Mouse (Mus musculus) ES-E14 (cell line): Measurements from ENCODE around the gene Gtpbp2. TPM values are rescaled to one million over a fixed set of nuclear protein-coding genes. Genes with fewer than 3 reads are reported as not detected.

ENCODE experiments used
- DNase-seq: peaks from one replicate; pipeline ENCODE4 v3.0.0-alpha.2; 2013; ENCODE audit warnings: low read depth, low spot score
- H3K27ac ChIP-seq: 2 replicates; pipeline ENCODE4 v1.5.1; 2012; ENCODE audit warnings: low read depth, mild to moderate bottlenecking, low read length, moderate library complexity, mixed read lengths; ENCODE audit not compliant: poor library complexity, insufficient read depth, severe bottlenecking
- H3K36me3 ChIP-seq: 2 replicates; pipeline ENCODE4 v1.6.1; 2012; ENCODE audit warnings: mild to moderate bottlenecking, low read length, moderate library complexity, mixed read lengths; ENCODE audit not compliant: control insufficient read depth, poor library complexity, insufficient read depth, severe bottlenecking
- H3K4me1 ChIP-seq, 2 experiments: fragments of 150-350 bp in 1 of 2; sonication (generic) in 1 of 2; 2 replicates each; pipeline ENCODE4 v1.6.1; 2012; ENCODE audit warnings: low read length in 2 of 2, mild to moderate bottlenecking in 1 of 2, mixed read lengths in 1 of 2; ENCODE audit not compliant: control insufficient read depth in 2 of 2, insufficient read depth in 2 of 2, poor library complexity in 1 of 2
- H3K4me3 ChIP-seq, 2 experiments: fragments of 150-350 bp in 1 of 2; sonication (generic) in 1 of 2; 2 replicates each; pipeline ENCODE4 v1.5.1; 2012; ENCODE audit warnings: low read length in 2 of 2, low read depth in 1 of 2, mild to moderate bottlenecking in 1 of 2, mixed read lengths in 1 of 2; ENCODE audit not compliant: insufficient read depth in 1 of 2, poor library complexity in 1 of 2, severe bottlenecking in 1 of 2
- H3K9ac ChIP-seq: 2 replicates; pipeline ENCODE4 v1.6.1; 2012; ENCODE audit warnings: low read depth, mild to moderate bottlenecking, low read length, mixed read lengths; ENCODE audit not compliant: poor library complexity, insufficient read depth, severe bottlenecking
- H3K9me3 ChIP-seq: fragments of 150-350 bp; sonication (generic); 2 replicates; pipeline ENCODE4 v1.6.1; 2012; ENCODE audit warnings: low read depth, mild to moderate bottlenecking, low read length; ENCODE audit not compliant: control insufficient read depth, insufficient read depth
- CHD2 ChIP-seq: IDR thresholded peaks from 2 replicates; pipeline ENCODE4 v1.6.1; 2014; ENCODE audit warnings: mild to moderate bottlenecking, low read depth, low read length, inconsistent platforms
- HCFC1 ChIP-seq: IDR thresholded peaks from 2 replicates; pipeline ENCODE4 v1.6.1; 2012; ENCODE audit warnings: low read length, inconsistent platforms, borderline replicate concordance; ENCODE audit not compliant: insufficient read depth
- MAFK ChIP-seq: IDR thresholded peaks from 2 replicates; pipeline ENCODE4 v1.6.1; 2014; ENCODE audit warnings: mild to moderate bottlenecking, low read depth, low read length, inconsistent platforms; ENCODE audit not compliant: insufficient read depth
- ZC3H11A ChIP-seq: IDR thresholded peaks from 2 replicates; pipeline ENCODE4 v1.6.1; 2012; ENCODE audit warnings: low read depth, mild to moderate bottlenecking, inconsistent platforms, low read length, borderline replicate concordance
- ZNF384 ChIP-seq: IDR thresholded peaks from 2 replicates; pipeline ENCODE4 v1.6.1; 2012; ENCODE audit warnings: low read depth, low read length, inconsistent platforms
- in situ Hi-C, 2 experiments: fragments of 600-800 bp; cut with MboI; formaldehyde crosslinking; loops; one replicate each; pipeline ENCODE4 v1.15.1; 2025; ENCODE audit warnings: low sequenced_read_pairs in 2 of 2, inconsistent platforms in 1 of 2; ENCODE audit not compliant: unreplicated experiment in 2 of 2
- total RNA-seq: library from RNA; depleted of rRNA; stranded (reverse); fragments of 300-350 nt; gene quantifications from 2 replicates; pipeline ENCODE4 v1.2.3, GENCODE M21; 2012

Gene Gtpbp2
- total RNA-seq, 1 experiment: 33.4 TPM

DNA sequence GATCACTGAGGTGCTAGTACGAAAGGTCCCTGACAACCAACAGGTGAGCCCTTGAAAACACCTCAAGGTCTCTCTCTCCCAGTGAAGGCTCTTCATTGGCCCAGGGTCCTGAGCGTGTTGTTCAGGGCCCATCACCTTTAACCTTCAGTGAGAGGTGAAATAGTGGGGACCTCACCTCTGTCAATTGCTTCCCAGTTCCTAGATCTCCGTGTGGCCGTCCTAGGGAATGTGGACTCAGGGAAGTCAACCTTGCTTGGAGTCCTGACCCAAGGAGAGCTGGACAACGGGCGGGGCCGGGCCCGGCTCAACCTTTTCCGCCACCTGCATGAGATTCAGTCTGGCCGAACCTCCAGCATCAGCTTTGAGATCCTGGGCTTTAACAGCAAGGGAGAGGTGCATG is 4.0 kb downstream of the Gtpbp2 start:
- H3K4me3 ChIP-seq: no peak overlapping the region
- in situ Hi-C loops: no loop called here

DNA sequence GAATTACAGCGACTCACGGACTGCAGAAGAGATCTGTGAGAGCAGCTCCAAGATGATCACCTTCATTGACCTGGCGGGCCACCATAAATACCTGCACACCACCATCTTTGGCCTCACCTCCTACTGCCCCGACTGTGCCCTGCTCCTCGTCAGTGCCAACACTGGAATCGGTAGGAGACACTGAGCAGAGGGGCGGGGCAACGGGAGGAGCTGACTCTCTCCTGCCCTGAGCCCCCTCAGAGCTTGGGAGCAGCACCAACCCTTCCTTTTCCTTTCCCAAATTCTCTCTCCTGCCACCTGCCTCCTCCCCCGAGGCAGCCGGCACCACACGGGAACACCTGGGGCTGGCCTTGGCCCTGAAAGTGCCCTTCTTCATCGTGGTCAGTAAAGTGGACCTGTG is 4.6 kb downstream of the Gtpbp2 start:
- no peak overlapping the region for H3K9ac ChIP-seq
- no peak for DNase-seq
- H3K4me3 ChIP-seq: no peak overlapping the region
- no peak overlapping the region for H3K27ac ChIP-seq
- TF ChIP-seq ZC3H11A: no peak
- TF ChIP-seq ZNF384: no peak
- no peak for TF ChIP-seq MAFK
- TF ChIP-seq CHD2: no peak
- H3K4me1 ChIP-seq: 0 out of 4 replicates have a peak, but pooled peaks cover 0 to 1% of the 10 kb centered on the region in 2 experiments
- H3K36me3 ChIP-seq: peaks cover 23% of the 10 kb centered on the region; the same call in 1 of the 2 replicates
- no peaks in the 10 kb centered on the region for H3K9me3 ChIP-seq
- in situ Hi-C loops: no loop called here

More for the DNA sequence above, 4.0 kb downstream of the Gtpbp2 start:
- peaks cover 1 to 2% of the 10 kb centered on the region in 2 experiments; a peak in 1 of 4 replicates for H3K4me1 ChIP-seq
- no peak for DNase-seq
- H3K36me3 ChIP-seq: peaks cover 23% of the 10 kb centered on the region; the same call in 1 of the 2 replicates
- H3K27ac ChIP-seq: no peak overlapping the region
- TF ChIP-seq ZC3H11A (no peak), CHD2 (no peak), ZNF384 (no peak), MAFK (no peak), HCFC1 (no peak)
- no peak overlapping the region for H3K9ac ChIP-seq
- no peaks in the 10 kb centered on the region for H3K9me3 ChIP-seq

DNA sequence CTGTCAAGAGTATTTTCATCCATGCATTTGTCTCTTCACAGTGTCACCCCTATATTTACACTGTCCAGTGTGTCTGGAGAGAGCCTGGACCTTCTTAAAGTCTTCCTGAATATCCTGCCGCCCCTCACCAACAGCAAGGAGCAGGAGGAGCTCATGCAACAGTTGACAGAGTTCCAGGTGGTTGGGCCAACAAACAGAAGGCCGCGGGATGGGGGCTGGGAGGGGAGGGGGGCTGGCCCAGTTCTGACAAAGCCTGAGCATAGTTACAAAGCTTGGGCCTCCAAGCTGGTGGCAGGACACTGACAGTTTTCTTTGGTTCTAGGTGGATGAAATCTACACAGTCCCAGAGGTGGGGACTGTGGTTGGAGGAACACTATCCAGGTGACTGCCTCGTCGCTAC is 5.4 kb downstream of the Gtpbp2 start:
- H3K27ac ChIP-seq: no peak overlapping the region
- no peaks in the 10 kb centered on the region for H3K9me3 ChIP-seq
- in situ Hi-C loops: no loop called here
- DNase-seq: no peak
- no peak for TF ChIP-seq ZC3H11A
- no peak for TF ChIP-seq CHD2
- TF ChIP-seq ZNF384: no peak
- TF ChIP-seq HCFC1: no peak
- no peak for TF ChIP-seq MAFK
- H3K4me1 ChIP-seq: 0 out of 4 replicates have a peak, but pooled peaks cover 0 to 1% of the 10 kb centered on the region in 2 experiments
- no peak overlapping the region for H3K4me3 ChIP-seq
- no peak overlapping the region for H3K9ac ChIP-seq
- H3K36me3 ChIP-seq: peaks cover 23% of the 10 kb centered on the region; the same call in 1 of the 2 replicates

DNA sequence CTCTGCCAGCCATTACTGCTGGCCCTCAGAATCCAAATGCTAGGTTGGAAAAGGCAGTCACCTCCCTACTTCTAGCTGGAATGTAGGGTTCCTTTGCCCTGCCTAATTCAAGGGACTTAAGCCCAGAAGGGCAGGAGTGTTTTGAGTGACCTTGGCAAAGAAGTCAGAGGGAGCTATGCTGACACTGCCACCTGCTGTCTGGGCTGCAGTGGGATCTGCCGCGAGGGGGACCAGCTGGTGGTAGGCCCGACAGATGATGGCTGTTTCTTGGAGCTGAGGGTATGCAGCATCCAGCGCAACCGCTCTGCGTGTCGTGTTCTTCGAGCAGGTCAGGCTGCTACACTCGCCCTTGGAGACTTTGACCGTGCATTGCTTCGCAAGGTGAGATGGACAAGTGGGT is 6.2 kb downstream of the Gtpbp2 start:
- in situ Hi-C loops: no loop called here
- no peak overlapping the region for H3K9ac ChIP-seq
- no peak overlapping the region for H3K4me3 ChIP-seq
- DNase-seq: no peak
- no peak overlapping the region for H3K27ac ChIP-seq
- TF ChIP-seq CHD2: no peak
- no peak for TF ChIP-seq MAFK
- no peak for TF ChIP-seq ZC3H11A
- TF ChIP-seq HCFC1: no peak
- no peak for TF ChIP-seq ZNF384
- 0 out of 4 replicates have a peak, but pooled peaks cover 0 to 1% of the 10 kb centered on the region in 2 experiments for H3K4me1 ChIP-seq
- H3K9me3 ChIP-seq: no peaks in the 10 kb centered on the region
- H3K36me3 ChIP-seq: peaks cover 24% of the 10 kb centered on the region

DNA sequence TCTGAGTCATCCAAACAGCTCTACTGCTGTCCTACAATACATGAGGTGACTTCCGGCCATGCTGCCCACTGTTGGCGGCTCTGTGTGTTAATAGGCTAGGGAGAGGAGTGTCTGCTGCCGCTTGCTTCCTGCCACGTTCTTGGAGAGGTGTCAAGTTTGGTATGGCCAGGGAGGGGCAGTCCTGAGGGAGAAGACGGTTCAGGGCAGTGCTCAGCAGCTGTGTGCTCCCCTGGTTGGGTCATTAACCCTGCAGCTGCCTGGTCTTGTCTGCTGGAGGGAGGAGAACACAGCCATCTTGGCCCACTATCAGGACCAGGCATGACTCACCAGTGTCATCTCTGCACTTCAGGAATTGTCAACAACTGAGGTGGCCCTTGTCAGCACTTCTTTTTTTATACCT is 7.5 kb downstream of the Gtpbp2 start:
- Histone ChIP-seq H3K4me1 (0 out of 4 replicates have a peak, but pooled peaks cover 0 to 1% of the 10 kb centered on the region in 2 experiments), H3K9ac (no peak overlapping the region), H3K27ac (no peak overlapping the region), H3K36me3 (peaks cover 30% of the 10 kb centered on the region), H3K9me3 (no peaks in the 10 kb centered on the region), H3K4me3 (no peak overlapping the region)
- no peak for DNase-seq
- in situ Hi-C loops: no loop called here
- TF ChIP-seq MAFK (no peak), ZC3H11A (no peak), HCFC1 (no peak), ZNF384 (no peak)
